17 mouse cellular contexts compared by ENCODE assay signal in genomic region chr15:60657572-60657971, GRCm38 (mm10).
A peak's percentile ranks its signal among the peaks of the same experiment; 100 is the strongest.
DNase-seq lines count a peak whose midpoint lies in the region; ATAC-seq lines count a peak whose summit lies in the region.
"Had no signal": no experiment of that assay in that cellular context is flagged by ENCODE, and none has a peak within 500 bp of the region (broad histone marks: within the 10 kb centered on the region; RNA-seq: fewer than 3 reads in every experiment).

No protein-coding gene starts in this region.

- peak; percentile 70; the same call in 1 of the 2 replicates for ATAC-seq in forebrain, embryonic 13.5 days
- ATAC-seq in midbrain, embryonic 14.5 days (ENCODE audit: low FRiP score, low TSS enrichment), result no peak
- ATAC-seq in midbrain, embryonic 16.5 days, result no peak
- ATAC-seq: Patski had no signal

- H3K4me1 ChIP-seq in forebrain, embryonic 13.5 days, result no peaks in the 10 kb centered on the region
- no peaks in the 10 kb centered on the region for H3K4me1 ChIP-seq in forebrain, embryonic 10.5 days
- H3K4me1 ChIP-seq in midbrain, embryonic 14.5 days (ENCODE audit: control insufficient read depth, insufficient read depth, low read length), result no peaks in the 10 kb centered on the region
- H3K4me1 ChIP-seq in midbrain, embryonic 16.5 days (ENCODE audit: control insufficient read depth, insufficient read depth, low read length), result no peaks in the 10 kb centered on the region
- H3K4me1 ChIP-seq: embryonic facial prominence, embryonic 12.5 days; heart, embryonic 12.5 days; limb, embryonic 13.5 days had no signal

- no peak overlapping the region for H3K9ac ChIP-seq in forebrain, embryonic 13.5 days
- H3K9ac ChIP-seq in midbrain, embryonic 14.5 days (replicated peaks; ENCODE audit: low read length), result no peak overlapping the region
- no peak overlapping the region for H3K9ac ChIP-seq in midbrain, embryonic 16.5 days (ENCODE audit: low read depth, low read length)
- H3K9ac ChIP-seq: embryonic facial prominence, embryonic 12.5 days; heart, embryonic 12.5 days; limb, embryonic 13.5 days had no signal

- H3K27ac ChIP-seq in forebrain, embryonic 13.5 days, result no peak overlapping the region
- no peak overlapping the region for H3K27ac ChIP-seq in forebrain, embryonic 10.5 days
- no peak overlapping the region for H3K27ac ChIP-seq in midbrain, embryonic 14.5 days (replicated peaks; ENCODE audit: low read depth, low read length)
- no peak overlapping the region for H3K27ac ChIP-seq in midbrain, embryonic 16.5 days (ENCODE audit: low read length)
- H3K27ac ChIP-seq: embryonic facial prominence, embryonic 12.5 days; limb, embryonic 13.5 days had no signal

- H3K36me3 ChIP-seq in forebrain, embryonic 13.5 days (ENCODE audit: poor library complexity, severe bottlenecking), result no peaks in the 10 kb centered on the region
- no peaks in the 10 kb centered on the region for H3K36me3 ChIP-seq in forebrain, embryonic 10.5 days (replicated peaks)
- H3K36me3 ChIP-seq in midbrain, embryonic 14.5 days (ENCODE audit: control insufficient read depth, insufficient read depth, low read length), result no peaks in the 10 kb centered on the region
- H3K36me3 ChIP-seq in midbrain, embryonic 16.5 days (ENCODE audit: control insufficient read depth, insufficient read depth, low read length), result no peaks in the 10 kb centered on the region
- H3K36me3 ChIP-seq: embryonic facial prominence, embryonic 12.5 days; heart, embryonic 12.5 days; limb, embryonic 13.5 days had no signal

- no peak overlapping the region for H3K4me2 ChIP-seq in forebrain, embryonic 13.5 days
- H3K4me2 ChIP-seq in midbrain, embryonic 14.5 days (ENCODE audit: low read length), result no peak overlapping the region
- no peak overlapping the region for H3K4me2 ChIP-seq in midbrain, embryonic 16.5 days (ENCODE audit: low read length)
- H3K4me2 ChIP-seq: embryonic facial prominence, embryonic 12.5 days; heart, embryonic 12.5 days; limb, embryonic 13.5 days; midbrain, embryonic 11.5 days had no signal

- no peak for DNase-seq in forebrain, embryonic 10.5 days (ENCODE audit: extremely low spot score, low spot score)
- DNase-seq in midbrain, embryonic 14.5 days, result peak; percentile 8
- peak; percentile 4 for DNase-seq in cerebellum, adult 9-11 months
- DNase-seq in layer of hippocampus, adult 9-11 months, result peak; percentile 11
- DNase-seq in adrenal gland, postnatal 25 days, result no peak
- no peak for DNase-seq in spleen, postnatal 14 days (ENCODE audit: low spot score in 2 of 2)
- DNase-seq: heart, postnatal 36 days; kidney, adult 8-10 months; lung, postnatal 4 days; thymus, adult 2 months had no signal

- no peaks in the 10 kb centered on the region for H3K9me3 ChIP-seq in forebrain, embryonic 13.5 days (replicated peaks)
- no peaks in the 10 kb centered on the region for H3K9me3 ChIP-seq in forebrain, embryonic 10.5 days
- H3K9me3 ChIP-seq in midbrain, embryonic 14.5 days (ENCODE audit: control insufficient read depth, low read length), result no peaks in the 10 kb centered on the region
- H3K9me3 ChIP-seq in midbrain, embryonic 16.5 days (replicated peaks; ENCODE audit: control insufficient read depth, low read length, poor library complexity, severe bottlenecking), result no peaks in the 10 kb centered on the region
- H3K9me3 ChIP-seq: embryonic facial prominence, embryonic 12.5 days; heart, embryonic 12.5 days; limb, embryonic 13.5 days had no signal

- H3K4me3 ChIP-seq in forebrain, embryonic 13.5 days, result no peak overlapping the region
- no peak overlapping the region for H3K4me3 ChIP-seq in forebrain, embryonic 10.5 days
- no peak overlapping the region for H3K4me3 ChIP-seq in midbrain, embryonic 14.5 days (replicated peaks; ENCODE audit: low read depth, low read length)
- no peak overlapping the region for H3K4me3 ChIP-seq in midbrain, embryonic 16.5 days (ENCODE audit: low read depth, low read length)
- H3K4me3 ChIP-seq: embryonic facial prominence, embryonic 12.5 days; heart, embryonic 12.5 days; limb, embryonic 13.5 days had no signal

- no peaks in the 10 kb centered on the region for H3K27me3 ChIP-seq in forebrain, embryonic 13.5 days
- no peaks in the 10 kb centered on the region for H3K27me3 ChIP-seq in forebrain, embryonic 10.5 days (ENCODE audit: poor library complexity, severe bottlenecking)
- no peaks in the 10 kb centered on the region for H3K27me3 ChIP-seq in midbrain, embryonic 14.5 days (ENCODE audit: control insufficient read depth, insufficient read depth, low read length)
- no peaks in the 10 kb centered on the region for H3K27me3 ChIP-seq in midbrain, embryonic 16.5 days (ENCODE audit: control insufficient read depth, insufficient read depth, low read depth, low read length)
- H3K27me3 ChIP-seq: embryonic facial prominence, embryonic 12.5 days; heart, embryonic 12.5 days; limb, embryonic 13.5 days; Patski had no signal

- WGBS in forebrain, embryonic 13.5 days, result 83% methylated on average over 7 of the region's 7 CpGs
- WGBS in forebrain, embryonic 10.5 days, result 81% methylated on average over 7 of the region's 7 CpGs
- 56% methylated on average over 7 of the region's 7 CpGs for WGBS in midbrain, embryonic 14.5 days
- WGBS in midbrain, embryonic 16.5 days, result 59% methylated on average over 7 of the region's 7 CpGs

Comparison
In these comparisons a context has a peak if more than half of its experiments do, and no peak if none do; other contexts are left out.
1. DNase-seq: peak in midbrain, embryonic 14.5 days (single experiment), cerebellum, adult 9-11 months (single experiment) and layer of hippocampus, adult 9-11 months (single experiment); none in forebrain, embryonic 10.5 days (single experiment), adrenal gland, postnatal 25 days (single experiment) and spleen, postnatal 14 days (0 of 2).